Mouse (Mus musculus): Measurements from ENCODE around the gene Csrnp3. TPM values are rescaled to one million over a fixed set of nuclear protein-coding genes. Genes with fewer than 3 reads are reported as not detected.

Gene Csrnp3
- polyA plus RNA-seq, 1 experiment from 2014 or later = 10.2 TPM

DNA sequence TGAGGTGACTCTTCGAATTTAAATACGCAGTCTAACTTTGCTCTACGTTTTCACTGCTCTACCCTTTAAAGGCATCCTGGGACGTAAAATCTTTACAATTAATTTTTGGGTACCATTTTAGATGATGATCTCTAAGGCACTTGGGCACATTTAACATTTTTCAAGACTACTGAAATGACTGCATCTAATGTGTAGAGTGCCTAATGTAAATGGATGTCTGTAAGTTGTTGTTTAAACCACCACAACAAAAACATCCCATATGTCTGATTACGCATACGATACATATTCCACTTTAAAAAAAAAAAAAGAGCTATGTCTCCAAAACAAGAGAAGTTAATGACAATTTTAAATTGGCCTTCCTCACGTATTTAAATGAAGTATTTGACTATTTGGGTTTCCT is 85.7 kb downstream of the Csrnp3 start:
- Histone ChIP-seq H3K9ac (peak overlapping the region; percentile 68), H3K36me3 (no peaks in the 10 kb centered on the region), H3K4me1 (peaks cover 11% of the 10 kb centered on the region), H3K4me2 (replicated peaks) (peak overlapping the region; percentile 78), H3K27ac (no peak overlapping the region), H3K27me3 (no peaks in the 10 kb centered on the region), H3K9me3 (no peaks in the 10 kb centered on the region), H3K4me3 (peak overlapping the region; percentile 51)
- 54% methylated on average over 7 of the region's 7 CpGs for WGBS
- ATAC-seq (ENCODE audit: low FRiP score, low read depth) = no peak

DNA sequence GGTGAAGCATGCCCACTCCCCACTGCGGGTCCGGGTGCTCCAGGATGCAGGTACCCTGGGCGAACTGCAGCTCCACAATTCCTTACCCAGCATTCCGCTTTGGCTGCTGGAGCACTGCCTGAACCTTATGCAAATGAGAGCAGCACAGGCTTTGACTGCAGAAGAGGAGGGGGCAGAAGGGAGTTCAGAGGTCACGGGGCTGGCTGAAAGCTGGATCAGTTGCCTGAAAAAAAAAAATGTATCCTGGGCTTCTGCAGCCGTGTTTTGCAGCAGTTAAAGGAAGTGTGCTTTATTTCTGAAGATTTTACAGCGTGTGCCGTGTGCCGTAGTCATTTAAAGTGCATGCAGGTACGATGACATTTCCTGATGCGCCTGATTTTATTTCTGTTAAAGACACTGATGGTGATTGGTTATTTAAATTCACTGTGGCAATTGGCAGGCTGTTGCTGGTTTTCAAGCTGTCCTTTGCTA is 86.3 kb downstream of the Csrnp3 start:
- peak; percentile 80 for ATAC-seq (ENCODE audit: low FRiP score, low read depth)
- WGBS = under 1% methylated on average over 11 of the region's 11 CpGs
- Histone ChIP-seq H3K4me3 (peak overlapping the region; percentile 51), H3K27ac (no peak overlapping the region), H3K36me3 (no peaks in the 10 kb centered on the region), H3K27me3 (no peaks in the 10 kb centered on the region), H3K4me2 (replicated peaks) (peak overlapping the region; percentile 78), H3K4me1 (peaks cover 11% of the 10 kb centered on the region), H3K9me3 (no peaks in the 10 kb centered on the region), H3K9ac (peak overlapping the region; percentile 68)

DNA sequence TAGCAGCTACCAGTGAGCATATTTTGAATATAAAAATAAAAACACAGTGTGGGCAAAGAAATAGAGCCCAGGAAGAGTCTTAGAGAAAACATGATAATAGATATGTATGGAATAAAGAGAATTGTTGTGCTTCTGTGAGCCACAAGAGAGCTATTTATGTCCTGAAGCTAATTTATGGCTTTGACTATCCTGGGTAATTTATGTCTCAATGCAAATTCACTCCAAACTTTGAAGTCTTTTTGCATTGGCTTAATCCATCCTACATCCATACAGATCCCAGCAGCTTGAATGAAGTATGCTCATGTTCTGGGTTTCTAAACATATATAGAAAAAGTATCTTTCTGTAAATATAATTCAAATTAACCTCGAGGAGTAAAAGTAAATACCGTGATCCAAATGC is 88.5 kb downstream of the Csrnp3 start:
- no peak for ATAC-seq (ENCODE audit: low FRiP score, low read depth)
- Histone ChIP-seq H3K27ac (no peak overlapping the region), H3K4me1 (peaks cover 15% of the 10 kb centered on the region), H3K4me3 (no peak overlapping the region), H3K27me3 (no peaks in the 10 kb centered on the region), H3K9me3 (no peaks in the 10 kb centered on the region), H3K4me2 (replicated peaks) (no peak overlapping the region), H3K9ac (no peak overlapping the region), H3K36me3 (no peaks in the 10 kb centered on the region)
- whole genome bisulfite sequencing = 38% methylated on average over 2 of the region's 2 CpGs

DNA sequence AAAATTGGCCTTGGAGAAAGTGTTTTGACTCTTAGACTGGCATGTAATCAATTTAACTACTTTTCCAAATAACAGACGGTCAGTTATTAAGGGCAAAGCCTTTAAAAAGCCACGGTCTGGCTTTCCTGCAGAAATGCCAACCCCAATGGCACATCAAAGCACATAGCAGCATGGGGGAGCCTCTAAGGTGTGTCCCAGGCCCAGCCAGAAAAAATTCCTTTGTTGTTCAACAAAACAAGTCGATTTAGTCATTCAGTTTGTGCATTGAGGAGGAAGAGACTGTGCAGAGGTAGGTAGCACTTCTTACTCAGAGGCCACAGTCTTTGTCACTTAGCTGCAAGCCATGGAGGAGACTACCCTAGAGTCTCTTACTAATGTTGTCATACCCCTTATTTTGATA is 93.3 kb downstream of the Csrnp3 start:
- H3K4me3 ChIP-seq = no peak overlapping the region
- H3K27ac ChIP-seq = no peak overlapping the region
- no peaks in the 10 kb centered on the region for H3K27me3 ChIP-seq
- no peak for ATAC-seq (ENCODE audit: low FRiP score, low read depth)
- no peaks in the 10 kb centered on the region for H3K36me3 ChIP-seq
- no peaks in the 10 kb centered on the region for H3K9me3 ChIP-seq
- WGBS = 11% methylated on average over 3 of the region's 3 CpGs
- no peak overlapping the region for H3K9ac ChIP-seq
- H3K4me2 ChIP-seq (replicated peaks) = no peak overlapping the region
- peaks cover 17% of the 10 kb centered on the region; the same call in 1 of the 2 replicates for H3K4me1 ChIP-seq

DNA sequence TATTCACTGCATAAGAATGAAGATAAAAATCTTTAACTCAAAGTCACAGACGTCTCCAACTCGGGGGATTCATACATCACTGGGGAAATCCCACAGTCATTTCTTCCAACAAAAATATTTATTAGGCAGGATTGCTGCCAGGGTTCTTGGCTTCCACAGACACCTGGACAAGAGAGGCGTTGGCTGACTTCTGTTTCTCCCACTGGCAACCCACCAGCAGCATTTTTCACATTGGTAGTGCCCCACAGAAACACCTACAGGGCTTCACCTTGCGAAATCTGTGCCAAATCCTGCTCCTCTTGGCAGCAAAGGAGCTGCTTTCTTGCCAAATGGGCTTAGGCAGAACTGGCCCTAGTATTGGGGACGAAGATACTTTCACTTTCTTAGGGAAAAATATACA is 94.8 kb downstream of the Csrnp3 start:
- no peaks in the 10 kb centered on the region for H3K9me3 ChIP-seq
- H3K4me1 ChIP-seq = peaks cover 17% of the 10 kb centered on the region; the same call in 1 of the 2 replicates
- no peak overlapping the region for H3K4me3 ChIP-seq
- H3K36me3 ChIP-seq = no peaks in the 10 kb centered on the region
- H3K4me2 ChIP-seq (replicated peaks) = peak overlapping the region; percentile 7; the same call in 1 of the 2 replicates
- WGBS = 64% methylated on average over 5 of the region's 5 CpGs
- H3K27ac ChIP-seq = no peak overlapping the region; the same call in 1 of the 2 replicates
- no peak overlapping the region for H3K9ac ChIP-seq
- H3K27me3 ChIP-seq = no peaks in the 10 kb centered on the region
- ATAC-seq (ENCODE audit: low FRiP score, low read depth) = no peak

DNA sequence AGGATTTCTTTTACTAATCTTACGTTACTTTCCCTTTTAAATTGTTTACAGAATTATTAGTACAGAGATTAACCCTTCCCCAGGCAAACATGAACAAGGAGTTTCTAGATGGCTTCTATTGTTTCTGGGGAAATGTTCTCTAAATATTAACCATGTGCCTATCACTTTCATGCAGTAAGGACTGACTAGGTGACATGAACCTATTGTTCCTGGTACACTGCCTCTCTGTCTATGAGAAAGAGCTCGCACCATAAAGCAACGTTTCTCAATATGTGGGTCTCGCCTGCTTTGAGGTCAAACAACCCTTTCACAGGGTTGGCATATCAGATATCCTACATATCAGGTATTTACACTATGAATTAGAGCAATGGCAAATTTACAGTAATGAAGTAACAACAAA is 96.8 kb downstream of the Csrnp3 start:
- H3K4me2 ChIP-seq (replicated peaks) = no peak overlapping the region
- no peaks in the 10 kb centered on the region for H3K9me3 ChIP-seq
- H3K27ac ChIP-seq = no peak overlapping the region
- no peak for ATAC-seq (ENCODE audit: low FRiP score, low read depth)
- peaks cover 17% of the 10 kb centered on the region; the same call in 1 of the 2 replicates for H3K4me1 ChIP-seq
- H3K36me3 ChIP-seq = no peaks in the 10 kb centered on the region
- 85% methylated on average over 4 of the region's 4 CpGs for WGBS
- no peak overlapping the region for H3K9ac ChIP-seq
- H3K4me3 ChIP-seq = no peak overlapping the region
- no peaks in the 10 kb centered on the region for H3K27me3 ChIP-seq

DNA sequence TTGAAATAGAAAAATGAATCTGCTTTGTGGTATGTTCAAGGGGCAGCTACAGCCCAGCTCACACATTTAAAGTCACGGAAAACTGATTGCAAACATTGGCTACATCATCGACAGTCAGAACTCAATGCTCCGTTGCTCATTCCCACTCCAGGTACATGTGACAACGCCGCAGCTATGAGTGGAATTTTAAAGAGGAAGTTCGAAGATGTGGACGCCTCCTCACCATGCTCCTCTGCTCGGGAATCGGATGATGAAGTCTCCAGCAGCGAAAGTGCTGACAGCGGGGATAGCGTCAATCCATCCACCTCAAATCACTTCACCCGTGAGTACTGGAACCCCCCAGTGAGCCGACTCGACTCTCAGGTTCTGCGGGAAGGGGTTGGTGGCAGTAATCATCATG is 103.2 kb downstream of the Csrnp3 start:
- Histone ChIP-seq H3K4me2 (replicated peaks) (no peak overlapping the region), H3K36me3 (peaks cover 11% of the 10 kb centered on the region), H3K27me3 (no peaks in the 10 kb centered on the region), H3K9ac (no peak overlapping the region), H3K9me3 (no peaks in the 10 kb centered on the region; the same call in 1 of the 2 replicates), H3K4me1 (peaks cover 1% of the 10 kb centered on the region; the same call in 1 of the 2 replicates), H3K4me3 (no peak overlapping the region), H3K27ac (no peak overlapping the region)
- 89% methylated on average over 16 of the region's 16 CpGs for WGBS
- ATAC-seq (ENCODE audit: low FRiP score, low read depth) = no peak

DNA sequence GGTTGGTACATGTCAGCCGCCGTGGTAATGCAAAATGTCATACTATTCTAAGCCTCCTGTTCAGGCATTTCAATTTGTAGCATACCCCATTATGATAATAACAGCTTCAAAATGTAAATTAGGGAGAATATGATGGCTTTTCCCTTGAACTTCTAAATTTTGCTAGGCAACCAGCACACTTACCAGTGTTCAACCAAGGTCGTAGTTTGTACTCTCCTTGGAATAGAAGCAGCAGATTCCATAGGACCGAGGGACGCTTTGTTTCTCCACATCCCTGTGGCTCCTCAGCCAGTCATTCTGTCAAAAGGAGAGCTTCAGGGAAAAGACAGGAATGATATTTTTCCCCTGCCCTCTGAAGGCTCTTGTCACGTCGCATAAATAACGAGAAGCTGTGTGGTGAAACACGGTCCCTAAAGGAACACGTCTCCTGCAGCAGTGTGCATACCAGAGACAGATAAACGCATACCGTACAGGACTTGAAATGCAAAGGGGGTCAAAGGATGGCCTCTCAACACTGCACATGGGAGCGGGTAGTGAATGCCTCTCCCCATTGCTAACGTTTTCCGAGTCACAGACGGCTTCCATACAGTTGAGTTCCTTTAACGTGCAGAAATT is 108.3 kb downstream of the Csrnp3 start:
- no peak for ATAC-seq (ENCODE audit: low FRiP score, low read depth)
- Histone ChIP-seq H3K9me3 (no peaks in the 10 kb centered on the region), H3K4me1 (peaks cover 5% of the 10 kb centered on the region; the same call in 1 of the 2 replicates), H3K4me2 (replicated peaks) (no peak overlapping the region), H3K36me3 (peaks cover 11% of the 10 kb centered on the region), H3K4me3 (no peak overlapping the region), H3K27ac (no peak overlapping the region), H3K9ac (no peak overlapping the region), H3K27me3 (no peaks in the 10 kb centered on the region)
- WGBS = 69% methylated on average over 17 of the region's 17 CpGs

DNA sequence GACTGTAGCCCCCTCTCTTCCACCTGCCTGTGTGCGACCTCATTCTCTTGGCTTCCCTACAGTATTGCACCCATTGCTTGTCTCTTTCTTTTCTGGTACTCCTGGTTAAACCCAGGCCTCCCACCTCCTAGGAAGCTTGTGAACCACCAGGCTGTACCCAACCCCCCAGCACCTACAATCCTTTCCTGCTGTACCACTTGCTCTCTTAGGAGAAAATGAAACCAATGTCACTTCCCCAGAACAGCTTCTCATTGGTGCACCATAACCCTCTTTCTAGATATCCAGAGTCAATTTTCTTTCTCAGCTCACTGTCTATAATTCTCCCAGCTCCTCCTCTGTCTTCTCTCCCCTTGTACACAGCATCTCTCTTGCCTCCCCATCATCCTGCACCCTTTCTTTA is 110.2 kb downstream of the Csrnp3 start:
- Histone ChIP-seq H3K4me1 (peaks cover 5% of the 10 kb centered on the region; the same call in 1 of the 2 replicates), H3K9me3 (no peaks in the 10 kb centered on the region), H3K4me3 (no peak overlapping the region), H3K27me3 (no peaks in the 10 kb centered on the region), H3K9ac (no peak overlapping the region), H3K27ac (no peak overlapping the region), H3K4me2 (replicated peaks) (no peak overlapping the region), H3K36me3 (no peaks in the 10 kb centered on the region)
- WGBS = 85% methylated on average over 1 of the region's 1 CpGs
- no peak for ATAC-seq (ENCODE audit: low FRiP score, low read depth)

DNA sequence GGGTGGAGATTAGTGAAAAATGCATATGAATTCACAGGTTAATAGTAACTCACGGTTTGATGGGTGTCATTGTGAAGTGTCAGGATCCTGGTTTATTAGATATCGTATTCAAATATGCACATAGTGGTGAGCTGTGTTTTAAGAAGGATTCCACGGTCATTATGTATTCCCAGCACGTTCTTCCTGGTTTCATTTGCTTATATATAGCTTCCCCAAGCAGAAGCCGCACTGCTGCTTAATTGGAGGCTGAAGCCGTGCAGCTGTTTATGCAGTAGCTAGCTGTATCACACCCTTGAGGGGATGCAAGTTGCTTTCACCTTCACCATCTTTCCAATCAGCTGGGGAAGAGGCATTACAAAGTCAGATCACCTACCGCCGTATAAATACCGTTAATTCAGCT is 111.2 kb downstream of the Csrnp3 start:
- Histone ChIP-seq H3K36me3 (no peaks in the 10 kb centered on the region), H3K4me1 (peaks cover 5% of the 10 kb centered on the region; the same call in 1 of the 2 replicates), H3K27me3 (no peaks in the 10 kb centered on the region), H3K4me3 (no peak overlapping the region), H3K9ac (no peak overlapping the region), H3K4me2 (replicated peaks) (no peak overlapping the region), H3K9me3 (no peaks in the 10 kb centered on the region), H3K27ac (no peak overlapping the region)
- WGBS = 77% methylated on average over 9 of the region's 9 CpGs
- ATAC-seq (ENCODE audit: low FRiP score, low read depth) = no peak

DNA sequence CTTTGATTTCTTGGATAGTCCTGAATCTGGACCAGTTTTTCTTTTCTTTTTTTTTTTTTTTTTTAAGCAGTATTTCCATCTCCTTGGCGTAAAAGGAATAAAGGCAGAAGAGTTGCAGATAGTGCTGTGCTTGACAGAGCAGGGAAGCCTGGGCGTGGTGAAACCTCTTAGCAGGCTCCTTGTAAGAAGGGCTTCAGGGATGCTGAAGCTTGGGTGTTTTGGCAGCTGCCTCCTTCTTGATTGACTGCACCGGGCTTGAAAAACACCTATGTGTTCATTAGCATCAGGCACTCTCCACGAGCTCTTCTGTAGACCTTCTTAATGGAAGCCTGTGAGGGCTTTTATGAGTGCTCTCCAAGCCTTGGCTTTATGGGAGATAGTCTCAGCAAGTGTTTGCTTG is 117.9 kb downstream of the Csrnp3 start:
- Histone ChIP-seq H3K4me1 (no peaks in the 10 kb centered on the region), H3K4me2 (replicated peaks) (no peak overlapping the region), H3K9ac (no peak overlapping the region), H3K4me3 (no peak overlapping the region), H3K9me3 (no peaks in the 10 kb centered on the region), H3K27ac (no peak overlapping the region), H3K27me3 (no peaks in the 10 kb centered on the region), H3K36me3 (no peaks in the 10 kb centered on the region)
- WGBS = 61% methylated on average over 4 of the region's 4 CpGs
- ATAC-seq (ENCODE audit: low FRiP score, low read depth) = no peak

DNA sequence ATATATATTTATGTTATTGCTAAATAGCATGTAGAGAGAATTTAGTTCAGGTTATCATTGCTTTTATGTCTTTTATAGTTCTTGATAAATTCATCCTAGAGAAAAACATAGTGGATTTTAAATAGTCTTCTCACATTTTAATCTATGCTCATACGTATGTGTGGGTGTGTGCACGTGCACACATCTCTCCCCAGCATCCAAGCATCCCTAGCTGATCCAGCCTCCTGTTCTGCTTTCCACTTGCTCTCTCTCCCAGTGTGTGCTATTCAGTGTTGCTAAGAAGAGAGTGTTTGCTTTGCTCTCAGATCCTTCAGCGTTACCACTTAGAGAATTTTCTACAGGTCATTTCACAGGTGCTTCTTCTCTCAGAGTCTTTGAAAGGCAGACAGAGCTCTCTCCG is 123.2 kb downstream of the Csrnp3 start:
- H3K27me3 ChIP-seq = no peaks in the 10 kb centered on the region
- no peak overlapping the region for H3K4me3 ChIP-seq
- ATAC-seq (ENCODE audit: low FRiP score, low read depth) = no peak
- H3K27ac ChIP-seq = no peak overlapping the region
- H3K36me3 ChIP-seq = peaks cover 11% of the 10 kb centered on the region
- no peak overlapping the region for H3K9ac ChIP-seq
- H3K4me2 ChIP-seq (replicated peaks) = no peak overlapping the region
- H3K4me1 ChIP-seq = peaks cover 6% of the 10 kb centered on the region
- peaks cover 12% of the 10 kb centered on the region for H3K9me3 ChIP-seq
- WGBS = 89% methylated on average over 4 of the region's 4 CpGs

DNA sequence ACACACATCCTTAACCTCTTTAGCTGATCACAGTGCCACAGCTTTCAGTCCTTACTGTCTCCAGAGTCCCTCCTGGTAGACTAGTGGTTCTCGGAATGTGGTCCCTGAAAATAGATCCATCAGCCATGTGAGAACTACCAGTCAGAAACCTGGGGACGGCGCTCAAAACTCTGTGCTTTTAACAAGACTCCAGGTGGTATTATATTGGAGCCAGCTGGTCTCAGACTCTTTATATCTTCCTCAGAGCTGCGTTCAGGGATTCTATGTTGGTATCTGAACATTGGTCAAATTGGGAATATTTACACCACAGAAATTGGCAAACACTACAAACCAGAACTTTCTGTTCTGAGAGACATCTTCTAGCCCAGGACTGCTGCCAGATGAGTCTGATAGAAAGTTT is 128.3 kb downstream of the Csrnp3 start:
- Histone ChIP-seq H3K4me1 (peaks cover 13% of the 10 kb centered on the region), H3K9ac (no peak overlapping the region), H3K4me3 (no peak overlapping the region), H3K27me3 (no peaks in the 10 kb centered on the region), H3K9me3 (peaks cover 12% of the 10 kb centered on the region), H3K27ac (no peak overlapping the region; the same call in 1 of the 2 replicates), H3K36me3 (peaks cover 11% of the 10 kb centered on the region), H3K4me2 (replicated peaks) (no peak overlapping the region)
- ATAC-seq (ENCODE audit: low FRiP score, low read depth) = no peak
- WGBS = 29% methylated on average over 4 of the region's 4 CpGs
